Mouse (Mus musculus) myocyte (in vitro differentiated cells): ENCODE data around the gene Plg.

Source experiments
- E2F4 ChIP-seq: IDR thresholded peaks from one replicate; pipeline ENCODE4 v1.6.1; 2011; ENCODE audit warnings: mild to moderate bottlenecking, control low read depth, moderate library complexity; ENCODE audit not compliant: insufficient read depth
- MAX ChIP-seq: IDR thresholded peaks from one replicate; pipeline ENCODE4 v1.6.1; 2011; ENCODE audit warnings: low read depth, mild to moderate bottlenecking, control low read depth
- POLR2A ChIP-seq: IDR thresholded peaks from one replicate; pipeline ENCODE4 v1.6.1; 2011; ENCODE audit warnings: low read depth, mild to moderate bottlenecking, control low read depth, moderate library complexity; ENCODE audit not compliant: insufficient read length
- USF1 ChIP-seq: IDR thresholded peaks from one replicate; pipeline ENCODE4 v1.6.1; 2011; ENCODE audit warnings: low read depth, mild to moderate bottlenecking, control low read depth, moderate library complexity

- no peak for TF ChIP-seq USF1
- TF ChIP-seq MAX = no peak
- no peak for TF ChIP-seq E2F4
- no peak for TF ChIP-seq POLR2A
Measured at GRCm38 (mm10) chr17:12352781-12353180, 25.6 kb upstream of the Plg start.
